ENCODE assay signal across 8 mouse cellular contexts in genomic region chr2:57919102-57919731, GRCm38 (mm10).
DNase-seq lines count a peak whose midpoint lies in the region; ATAC-seq and TF ChIP-seq lines count a peak whose summit lies in the region.

No protein-coding gene starts in this region.

- no peaks in the 10 kb centered on the region for H3K27me3 ChIP-seq in spleen, adult 2 months (ENCODE audit: control insufficient read depth, insufficient read depth, low read length)
- H3K27me3 ChIP-seq in hindbrain, embryonic 16.5 days (replicated peaks; ENCODE audit: control insufficient read depth, insufficient read depth, low read length) = no peaks in the 10 kb centered on the region
- H3K27me3 ChIP-seq in liver, postnatal 0 days (ENCODE audit: insufficient read depth, low read length) = no peaks in the 10 kb centered on the region

- H3K36me3 ChIP-seq in spleen, adult 2 months (ENCODE audit: control insufficient read depth, insufficient read depth, low read length) = no peaks in the 10 kb centered on the region
- no peaks in the 10 kb centered on the region for H3K36me3 ChIP-seq in hindbrain, embryonic 16.5 days (ENCODE audit: control insufficient read depth, insufficient read depth, low read length)
- no peaks in the 10 kb centered on the region for H3K36me3 ChIP-seq in liver, postnatal 0 days (replicated peaks; ENCODE audit: insufficient read depth, low read length)

- no peak for TF ChIP-seq POLR2A in spleen, adult 2 months (IDR thresholded peaks at IDR 0.05; ENCODE audit: low read depth, low read length)

- no peaks in the 10 kb centered on the region for H3K4me1 ChIP-seq in spleen, adult 2 months (ENCODE audit: control insufficient read depth, insufficient read depth, insufficient read length)
- H3K4me1 ChIP-seq in hindbrain, embryonic 16.5 days (ENCODE audit: control insufficient read depth, insufficient read depth, low read depth, low read length) = no peaks in the 10 kb centered on the region
- no peaks in the 10 kb centered on the region for H3K4me1 ChIP-seq in liver, postnatal 0 days (ENCODE audit: insufficient read depth)

- H3K9ac ChIP-seq in hindbrain, embryonic 16.5 days (ENCODE audit: low read depth, low read length) = no peak overlapping the region
- H3K9ac ChIP-seq in liver, postnatal 0 days (replicated peaks) = no peak overlapping the region

- DNase-seq in adrenal gland, adult (ENCODE audit: inconsistent age in 2 of 2, low spot score in 1 of 2) = peak; percentile 13 to 68
- no peak for DNase-seq in adrenal gland, postnatal 4 days (ENCODE audit: low spot score in 2 of 2)
- peak in 1 of 2 experiments; percentile 5 for DNase-seq in spleen, adult 2 months (ENCODE audit: low read depth in 1 of 2, low spot score in 2 of 2)
- DNase-seq in spleen, postnatal 14 days (ENCODE audit: low spot score in 2 of 2) = no peak
- DNase-seq in embryo, embryonic 11 days = peak; percentile 69
- peak; percentile 32 for DNase-seq in liver, postnatal 0 days
- DNase-seq in right cerebral cortex, postnatal 14 days = peak; percentile 43

- no peak for TF ChIP-seq EP300 in liver, postnatal 0 days (IDR thresholded peaks at IDR 0.05; ENCODE audit: low read depth)

- peak; percentile 35; the same call in 1 of the 2 replicates for TF ChIP-seq CTCF in spleen, adult 2 months (IDR thresholded peaks at IDR 0.05; ENCODE audit: extremely low read depth, insufficient read depth, insufficient read length, insufficient replicate concordance)
- peak; percentile 68 for TF ChIP-seq CTCF in liver, postnatal 0 days (IDR thresholded peaks at IDR 0.05; ENCODE audit: low read depth)

- ATAC-seq in hindbrain, embryonic 16.5 days = no peak
- no peak for ATAC-seq in liver, postnatal 0 days

- 60% methylated on average over 14 of the region's 14 CpGs for WGBS in spleen, adult 2 months
- WGBS in hindbrain, embryonic 16.5 days = 47% methylated on average over 14 of the region's 14 CpGs
- WGBS in liver, postnatal 0 days (ENCODE audit: insufficient replicate concordance) = 50% methylated on average over 14 of the region's 14 CpGs

- no peak overlapping the region for H3K4me3 ChIP-seq in spleen, adult 2 months (ENCODE audit: extremely low read depth, insufficient read depth, insufficient read length)
- H3K4me3 ChIP-seq in hindbrain, embryonic 16.5 days (ENCODE audit: low read length) = no peak overlapping the region
- no peak overlapping the region for H3K4me3 ChIP-seq in liver, postnatal 0 days (ENCODE audit: low read depth, low read length)

- H3K4me2 ChIP-seq in hindbrain, embryonic 16.5 days (ENCODE audit: low read length) = peak overlapping the region; percentile 38
- H3K4me2 ChIP-seq in liver, postnatal 0 days (ENCODE audit: low read depth, low read length) = no peak overlapping the region

- H3K9me3 ChIP-seq in hindbrain, embryonic 16.5 days (ENCODE audit: control insufficient read depth, low read length) = no peaks in the 10 kb centered on the region
- no peaks in the 10 kb centered on the region for H3K9me3 ChIP-seq in liver, postnatal 0 days (ENCODE audit: low read length)

- no peak overlapping the region for H3K27ac ChIP-seq in spleen, adult 2 months (ENCODE audit: insufficient read depth, low read length)
- no peak overlapping the region for H3K27ac ChIP-seq in hindbrain, embryonic 16.5 days (ENCODE audit: low read depth, low read length)
- H3K27ac ChIP-seq in liver, postnatal 0 days (ENCODE audit: low read depth) = no peak overlapping the region

Comparison
In these comparisons a context has a peak if more than half of its experiments do, and no peak if none do; other contexts are left out.
1. DNase-seq: peak in adrenal gland, adult (2 of 2), embryo, embryonic 11 days (single experiment), liver, postnatal 0 days (single experiment) and right cerebral cortex, postnatal 14 days (single experiment); none in adrenal gland, postnatal 4 days (0 of 2) and spleen, postnatal 14 days (0 of 2).